Mouse (Mus musculus): ENCODE measurements around the gene Olfr31. TPM values are rescaled to one million over a fixed set of nuclear protein-coding genes. Genes with fewer than 3 reads are reported as not detected.
A peak's percentile ranks its signal among the peaks of the same experiment; 100 is the strongest.

Olfr31 gene
- polyA plus RNA-seq, 1 experiment from 2014 or later: not detected

DNA sequence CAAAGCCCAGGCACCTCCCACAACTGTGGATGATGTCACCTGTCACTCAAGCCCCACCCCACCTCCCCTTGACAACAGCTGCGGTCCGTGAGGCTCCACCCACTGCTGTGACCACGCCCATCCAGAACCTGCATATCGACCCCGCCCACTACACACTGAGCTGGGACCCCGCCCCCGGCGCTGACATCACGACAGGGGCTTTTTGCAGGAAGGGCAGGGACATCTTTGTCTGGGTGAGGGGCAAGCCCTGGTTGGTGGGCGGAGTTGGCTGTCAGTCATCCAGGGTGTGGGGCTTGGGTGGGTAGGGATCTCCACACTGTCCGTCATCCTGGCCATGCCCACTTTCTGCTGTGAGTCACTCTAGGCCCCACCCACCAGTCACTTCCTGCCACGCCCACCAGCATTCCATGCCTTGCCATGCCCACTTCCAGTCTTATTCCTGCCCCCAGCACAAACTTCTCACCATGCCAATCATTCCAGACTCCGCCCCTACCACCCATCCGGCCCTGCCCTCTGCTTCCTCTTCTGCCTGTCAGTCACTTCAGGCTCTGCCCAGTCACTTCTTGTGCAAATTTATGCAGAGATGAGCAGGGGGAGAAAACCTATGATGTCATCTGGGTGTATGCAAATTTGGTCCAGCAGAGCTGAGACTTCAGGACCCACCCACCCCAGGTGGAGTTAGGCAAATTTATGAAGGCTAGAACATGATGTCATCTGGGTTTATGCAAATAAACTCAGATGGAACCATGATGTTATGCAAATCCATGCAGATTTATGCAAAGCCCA is 25.4 kb downstream of the Olfr31 start:
- no peaks in the 10 kb centered on the region for H3K27me3 ChIP-seq (ENCODE audit: control insufficient read depth, insufficient read depth, low read length)
- 95% methylated on average over 13 of the region's 14 CpGs for WGBS
- no peaks in the 10 kb centered on the region for H3K36me3 ChIP-seq (ENCODE audit: control insufficient read depth, insufficient read depth, low read length)
- no peak overlapping the region for H3K27ac ChIP-seq (ENCODE audit: low read depth, low read length)
- H3K4me3 ChIP-seq (ENCODE audit: low read depth, low read length): no peak overlapping the region
- H3K4me1 ChIP-seq (ENCODE audit: control insufficient read depth, insufficient read depth, low read length): no peaks in the 10 kb centered on the region
- no peak overlapping the region for H3K9ac ChIP-seq (ENCODE audit: low read length)
- DNase-seq (ENCODE audit: low spot score) (peak; percentile 42), ATAC-seq (ENCODE audit: insufficient read depth, low FRiP score, low TSS enrichment) (peak; percentile 32; the same call in 1 of the 2 replicates)
- no peak overlapping the region for H3K4me2 ChIP-seq (ENCODE audit: low read depth)
- H3K9me3 ChIP-seq (ENCODE audit: control insufficient read depth, low read length): peaks cover 29% of the 10 kb centered on the region

DNA sequence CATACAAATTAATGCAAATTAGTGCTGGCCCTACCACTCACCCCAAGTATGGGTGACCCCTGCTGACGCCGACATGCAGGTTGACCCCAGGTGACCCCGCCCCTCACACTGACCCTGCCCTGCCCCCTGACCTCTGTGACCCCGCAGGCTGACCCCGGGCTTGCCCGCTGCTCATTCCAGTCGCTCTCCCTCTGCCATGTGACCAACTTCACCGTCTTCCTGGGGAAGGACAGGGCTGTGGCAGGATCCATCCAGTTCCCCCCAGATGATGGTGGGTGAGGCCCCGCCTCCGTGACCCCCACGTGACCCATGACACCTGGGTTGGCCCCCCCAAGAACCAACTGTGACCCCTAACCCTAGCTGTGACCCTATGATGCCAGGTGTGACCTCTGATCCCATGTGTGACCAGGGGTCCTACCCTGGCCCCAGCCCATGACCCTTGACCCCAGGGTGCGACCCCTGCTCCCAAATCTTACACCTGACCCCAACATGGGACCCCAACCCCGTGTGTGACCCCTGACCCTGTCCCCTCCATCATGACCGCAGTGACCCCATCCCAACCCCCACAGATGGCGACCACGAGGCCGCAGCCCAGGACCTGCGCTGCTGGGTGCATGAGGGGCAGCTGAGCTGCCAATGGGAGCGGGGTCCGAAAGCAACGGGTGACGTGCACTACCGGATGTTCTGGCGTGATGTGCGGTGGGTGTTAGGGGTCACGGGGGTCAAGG is 26.2 kb downstream of the Olfr31 start:
- H3K4me1 ChIP-seq (ENCODE audit: control insufficient read depth, insufficient read depth, low read length): no peaks in the 10 kb centered on the region
- 95% methylated on average over 26 of the region's 26 CpGs for WGBS
- no peaks in the 10 kb centered on the region for H3K27me3 ChIP-seq (ENCODE audit: control insufficient read depth, insufficient read depth, low read length)
- no peak overlapping the region for H3K4me2 ChIP-seq (ENCODE audit: low read depth)
- H3K27ac ChIP-seq (ENCODE audit: low read depth, low read length): no peak overlapping the region
- H3K9ac ChIP-seq (ENCODE audit: low read length): no peak overlapping the region
- peaks cover 29% of the 10 kb centered on the region for H3K9me3 ChIP-seq (ENCODE audit: control insufficient read depth, low read length)
- H3K4me3 ChIP-seq (ENCODE audit: low read depth, low read length): no peak overlapping the region
- H3K36me3 ChIP-seq (ENCODE audit: control insufficient read depth, insufficient read depth, low read length): no peaks in the 10 kb centered on the region
- DNase-seq (ENCODE audit: low spot score) (peak; percentile 15), ATAC-seq (ENCODE audit: insufficient read depth, low FRiP score, low TSS enrichment) (no peak)

DNA sequence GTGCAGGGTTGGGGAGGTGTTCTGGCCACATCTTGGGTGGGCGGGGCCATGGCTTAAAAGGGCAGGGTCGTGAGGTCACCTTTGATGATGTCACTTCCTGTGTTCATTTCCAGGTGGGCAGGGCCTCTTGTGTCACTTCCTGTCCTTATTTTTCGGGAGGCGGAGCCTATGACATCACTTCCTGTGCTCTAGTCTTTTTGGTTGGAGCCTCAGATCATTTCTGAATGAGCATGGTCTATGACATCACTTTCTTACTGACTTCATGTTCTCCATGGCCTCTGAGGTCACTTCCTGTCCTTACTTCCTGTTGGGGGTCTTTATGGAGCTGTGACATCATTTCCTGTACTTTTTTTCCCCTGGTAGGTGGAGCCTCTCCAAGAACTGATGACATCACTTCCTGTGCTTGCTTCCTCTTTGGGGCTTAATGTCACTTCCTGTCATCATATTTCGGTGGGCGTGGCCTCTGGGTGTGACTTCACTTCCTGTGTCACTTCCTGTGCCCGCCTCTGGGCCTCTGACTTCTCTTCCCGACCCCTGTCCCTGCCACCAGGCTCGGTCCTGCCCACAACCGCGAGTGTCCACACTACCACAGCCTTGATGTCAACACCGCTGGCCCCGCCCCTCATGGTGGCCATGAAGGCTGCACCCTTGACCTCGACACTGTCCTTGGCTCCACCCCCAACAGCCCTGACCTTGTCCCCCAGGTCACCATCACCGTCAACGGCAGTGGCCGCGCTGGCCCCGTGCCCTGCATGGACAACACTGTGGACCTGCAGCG is 27.0 kb downstream of the Olfr31 start:
- Histone ChIP-seq H3K36me3 (ENCODE audit: control insufficient read depth, insufficient read depth, low read length) (no peaks in the 10 kb centered on the region), H3K4me1 (ENCODE audit: control insufficient read depth, insufficient read depth, low read length) (no peaks in the 10 kb centered on the region), H3K27me3 (ENCODE audit: control insufficient read depth, insufficient read depth, low read length) (no peaks in the 10 kb centered on the region), H3K4me2 (ENCODE audit: low read depth) (no peak overlapping the region), H3K27ac (ENCODE audit: low read depth, low read length) (no peak overlapping the region), H3K4me3 (ENCODE audit: low read depth, low read length) (no peak overlapping the region), H3K9me3 (ENCODE audit: control insufficient read depth, low read length) (peaks cover 29% of the 10 kb centered on the region), H3K9ac (ENCODE audit: low read length) (no peak overlapping the region)
- no peak for ATAC-seq (ENCODE audit: insufficient read depth, low FRiP score, low TSS enrichment)
- peak; percentile 43 for DNase-seq (ENCODE audit: low spot score)
- 94% methylated on average over 20 of the region's 20 CpGs for WGBS

DNA sequence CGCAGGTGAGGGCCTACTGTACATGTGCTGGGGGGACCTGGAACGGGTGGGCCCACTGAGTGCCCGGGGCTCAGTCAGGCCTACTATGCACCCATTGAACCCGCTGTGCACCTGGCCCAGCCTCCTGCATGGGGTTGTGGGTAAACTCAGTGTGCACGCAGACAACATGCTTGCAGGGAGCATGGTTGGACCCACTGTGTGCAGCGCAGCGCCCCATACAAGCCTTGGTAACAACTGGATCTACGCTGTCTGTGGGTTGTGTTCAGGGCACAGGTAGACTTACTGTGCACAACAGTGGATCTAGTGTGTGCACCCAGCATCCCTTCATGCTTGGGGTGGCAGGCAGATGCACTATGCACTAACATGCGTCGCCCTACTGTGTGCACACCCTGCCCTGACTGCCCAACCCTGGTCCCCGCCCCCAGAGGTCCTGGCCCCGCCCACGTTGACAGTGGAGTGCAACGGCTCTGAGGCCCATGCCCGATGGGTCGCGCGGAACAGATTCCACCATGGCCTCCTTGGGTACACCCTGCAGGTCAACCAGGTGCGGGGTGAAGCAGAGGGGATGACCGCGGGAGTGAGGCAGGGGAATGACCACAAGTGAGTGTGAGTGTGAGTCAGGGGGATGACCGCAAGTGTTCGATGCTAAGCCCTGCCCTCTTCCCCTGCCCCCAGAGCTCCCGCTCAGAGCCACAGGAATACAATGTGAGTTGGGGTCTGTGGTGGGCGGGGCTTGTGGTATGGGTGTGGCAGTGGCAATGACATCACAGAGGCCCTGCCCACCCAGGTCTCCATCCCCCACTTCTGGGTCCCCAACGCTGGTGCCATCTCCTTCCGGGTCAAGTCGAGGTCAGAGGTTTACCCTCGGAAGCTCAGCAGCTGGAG is 27.9 kb downstream of the Olfr31 start:
- Histone ChIP-seq H3K4me3 (ENCODE audit: low read depth, low read length) (no peak overlapping the region), H3K27ac (ENCODE audit: low read depth, low read length) (no peak overlapping the region), H3K36me3 (ENCODE audit: control insufficient read depth, insufficient read depth, low read length) (no peaks in the 10 kb centered on the region), H3K27me3 (ENCODE audit: control insufficient read depth, insufficient read depth, low read length) (no peaks in the 10 kb centered on the region), H3K4me2 (ENCODE audit: low read depth) (no peak overlapping the region), H3K9ac (ENCODE audit: low read length) (no peak overlapping the region), H3K9me3 (ENCODE audit: control insufficient read depth, low read length) (peaks cover 29% of the 10 kb centered on the region), H3K4me1 (ENCODE audit: control insufficient read depth, insufficient read depth, low read length) (no peaks in the 10 kb centered on the region)
- DNase-seq (ENCODE audit: low spot score) (peak; percentile 10), ATAC-seq (ENCODE audit: insufficient read depth, low FRiP score, low TSS enrichment) (no peak)
- WGBS: 95% methylated on average over 29 of the region's 29 CpGs

DNA sequence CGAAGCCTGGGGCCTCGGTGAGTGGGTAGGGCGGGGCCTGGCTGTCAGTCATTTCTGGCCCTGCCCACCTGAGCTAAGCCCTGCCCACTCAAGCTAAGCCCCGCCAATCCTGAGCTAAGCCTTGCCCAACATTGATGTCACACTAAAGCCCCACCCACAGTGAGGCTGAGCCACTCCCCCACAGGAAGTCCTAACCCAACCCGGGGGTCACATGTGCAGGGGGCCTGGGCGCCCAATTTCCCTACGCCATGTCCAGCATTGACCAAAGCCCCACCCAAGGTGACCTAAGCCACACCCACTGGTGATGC is 28.5 kb downstream of the Olfr31 start:
- WGBS: 98% methylated on average over 7 of the region's 7 CpGs
- Histone ChIP-seq H3K4me3 (ENCODE audit: low read depth, low read length) (no peak overlapping the region), H3K27ac (ENCODE audit: low read depth, low read length) (no peak overlapping the region), H3K9ac (ENCODE audit: low read length) (no peak overlapping the region), H3K4me1 (ENCODE audit: control insufficient read depth, insufficient read depth, low read length) (no peaks in the 10 kb centered on the region), H3K27me3 (ENCODE audit: control insufficient read depth, insufficient read depth, low read length) (no peaks in the 10 kb centered on the region), H3K36me3 (ENCODE audit: control insufficient read depth, insufficient read depth, low read length) (no peaks in the 10 kb centered on the region), H3K9me3 (ENCODE audit: control insufficient read depth, low read length) (peaks cover 29% of the 10 kb centered on the region), H3K4me2 (ENCODE audit: low read depth) (no peak overlapping the region)
- ATAC-seq (ENCODE audit: insufficient read depth, low FRiP score, low TSS enrichment) (no peak), DNase-seq (ENCODE audit: low spot score) (no peak)

DNA sequence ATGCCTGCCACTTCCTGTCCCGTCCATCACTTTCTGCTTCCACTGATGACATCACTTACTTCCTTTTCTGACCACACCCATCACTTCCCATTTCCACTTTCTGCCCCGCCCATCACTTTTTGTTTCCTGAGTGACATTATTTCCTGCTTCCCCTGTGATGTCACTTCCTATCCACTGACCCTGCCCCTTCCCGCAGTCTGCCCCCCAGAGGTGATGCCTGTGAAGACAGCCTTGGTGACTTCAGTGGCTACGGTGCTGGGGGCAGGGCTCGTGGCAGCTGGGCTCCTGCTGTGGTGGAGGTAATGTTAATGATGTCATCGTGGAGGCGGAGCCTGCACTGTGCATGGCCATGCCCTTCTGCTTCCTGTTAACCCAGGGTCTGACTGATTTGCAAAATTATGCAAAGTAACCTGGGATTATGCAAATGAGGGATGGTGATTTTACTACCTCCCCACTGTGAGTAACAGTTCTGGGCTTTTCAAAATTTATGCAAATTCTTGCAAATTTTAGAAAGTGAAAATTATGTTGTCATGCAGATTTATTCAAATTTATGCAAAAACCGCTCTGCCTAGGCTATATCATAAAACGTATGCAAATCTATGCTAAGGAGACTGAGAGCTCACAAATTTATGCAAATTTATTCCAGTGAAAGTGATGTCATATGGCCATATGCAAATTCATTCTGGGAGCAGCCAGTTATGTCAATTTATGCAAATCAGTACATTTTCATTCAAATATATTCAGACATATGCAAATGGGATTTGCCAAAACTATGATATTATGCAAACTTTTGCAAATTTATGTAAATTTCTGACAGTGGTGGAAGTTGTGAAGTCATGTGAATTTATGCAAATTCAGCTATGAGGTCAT is 29.3 kb downstream of the Olfr31 start:
- H3K27me3 ChIP-seq (ENCODE audit: control insufficient read depth, insufficient read depth, low read length): no peaks in the 10 kb centered on the region
- 88% methylated on average over 9 of the region's 9 CpGs for WGBS
- peaks cover 29% of the 10 kb centered on the region for H3K9me3 ChIP-seq (ENCODE audit: control insufficient read depth, low read length)

DNA sequence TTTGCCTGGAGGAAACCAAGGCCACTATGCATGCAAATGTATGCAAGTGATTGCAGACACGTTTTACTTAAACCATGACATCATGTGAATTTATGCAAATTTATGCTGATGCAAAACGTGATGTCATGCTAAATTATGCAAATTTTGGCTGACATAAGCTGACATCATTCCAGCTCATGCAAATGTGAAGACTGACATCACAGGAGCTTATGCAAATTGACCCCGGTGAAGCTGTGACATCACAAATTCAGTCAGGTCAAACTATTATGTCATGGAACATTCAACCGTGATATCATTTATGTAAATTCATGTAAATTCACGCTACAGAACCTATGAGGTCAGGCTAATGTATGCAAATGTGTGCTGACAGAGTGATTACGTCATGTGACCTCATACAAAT is 30.0 kb downstream of the Olfr31 start:
- H3K27me3 ChIP-seq (ENCODE audit: control insufficient read depth, insufficient read depth, low read length): no peaks in the 10 kb centered on the region
- no peak overlapping the region for H3K9ac ChIP-seq (ENCODE audit: low read length)
- H3K9me3 ChIP-seq (ENCODE audit: control insufficient read depth, low read length): peaks cover 29% of the 10 kb centered on the region
- no peak overlapping the region for H3K4me3 ChIP-seq (ENCODE audit: low read depth, low read length)
- no peak; the same call in 1 of the 2 replicates for ATAC-seq (ENCODE audit: insufficient read depth, low FRiP score, low TSS enrichment)
- H3K4me1 ChIP-seq (ENCODE audit: control insufficient read depth, insufficient read depth, low read length): no peaks in the 10 kb centered on the region
- DNase-seq (ENCODE audit: low spot score): peak; percentile 49
- no peaks in the 10 kb centered on the region for H3K36me3 ChIP-seq (ENCODE audit: control insufficient read depth, insufficient read depth, low read length)
- 82% methylated on average over 6 of the region's 6 CpGs for WGBS
- no peak overlapping the region for H3K27ac ChIP-seq (ENCODE audit: low read depth, low read length)
- H3K4me2 ChIP-seq (ENCODE audit: low read depth): no peak overlapping the region

More for the DNA sequence above, 29.3 kb downstream of the Olfr31 start:
- Histone ChIP-seq H3K4me1 (ENCODE audit: control insufficient read depth, insufficient read depth, low read length) (no peaks in the 10 kb centered on the region), H3K4me2 (ENCODE audit: low read depth) (no peak overlapping the region), H3K36me3 (ENCODE audit: control insufficient read depth, insufficient read depth, low read length) (no peaks in the 10 kb centered on the region), H3K9ac (ENCODE audit: low read length) (no peak overlapping the region), H3K4me3 (ENCODE audit: low read depth, low read length) (no peak overlapping the region), H3K27ac (ENCODE audit: low read depth, low read length) (no peak overlapping the region)
- peak; percentile 13; the same call in 1 of the 2 replicates for ATAC-seq (ENCODE audit: insufficient read depth, low FRiP score, low TSS enrichment)
- DNase-seq (ENCODE audit: low spot score): peak; percentile 15
